Mouse (Mus musculus) G1E (cell line): Measurements from ENCODE around the gene Prss12.

ENCODE experiments used
- CTCF ChIP-seq: IDR thresholded peaks from 2 replicates; pipeline ENCODE4 v1.5.1; 2012; ENCODE audit warnings: low read depth, low read length, inconsistent platforms, mixed read lengths
- GATA1 ChIP-seq: IDR thresholded peaks from 2 replicates; pipeline ENCODE4 v1.6.1; 2012; ENCODE audit warnings: borderline replicate concordance, low read length, inconsistent platforms, mixed read lengths
- POLR2AphosphoS5 ChIP-seq: IDR thresholded peaks from 2 replicates; pipeline ENCODE4 v1.6.1; 2012; ENCODE audit warnings: low read depth, low read length, inconsistent platforms; ENCODE audit not compliant: insufficient replicate concordance
- TAL1 ChIP-seq: conservative IDR thresholded peaks from 2 replicates; pipeline ENCODE4 v1.6.1; 2012; ENCODE audit warnings: low read depth, low read length, inconsistent platforms, mixed read lengths

DNA sequence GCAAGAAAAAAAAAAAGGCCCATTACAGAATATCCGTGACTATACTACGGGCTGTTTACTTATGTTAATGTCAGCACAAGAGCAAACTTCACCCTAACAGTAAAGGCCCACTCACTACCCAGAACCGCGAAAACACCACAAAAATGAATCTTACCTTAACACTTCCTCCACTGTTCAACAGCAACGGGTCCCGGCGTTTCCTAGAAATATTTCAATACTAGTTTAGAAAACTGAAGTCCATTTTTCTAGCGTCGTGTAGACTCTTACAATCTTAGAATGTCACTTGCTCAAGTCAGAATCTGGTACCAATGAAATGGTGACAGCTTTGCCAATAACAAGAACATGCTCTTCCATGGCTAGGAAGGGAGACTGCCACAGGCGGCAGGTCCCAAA is 60.9 kb downstream of the Prss12 start:
- TF ChIP-seq CTCF (no peak), POLR2AphosphoS5 (no peak), GATA1 (no peak), TAL1 (no peak)
